Mouse (Mus musculus): ENCODE measurements around the gene Stard13.

Stard13 gene

DNA sequence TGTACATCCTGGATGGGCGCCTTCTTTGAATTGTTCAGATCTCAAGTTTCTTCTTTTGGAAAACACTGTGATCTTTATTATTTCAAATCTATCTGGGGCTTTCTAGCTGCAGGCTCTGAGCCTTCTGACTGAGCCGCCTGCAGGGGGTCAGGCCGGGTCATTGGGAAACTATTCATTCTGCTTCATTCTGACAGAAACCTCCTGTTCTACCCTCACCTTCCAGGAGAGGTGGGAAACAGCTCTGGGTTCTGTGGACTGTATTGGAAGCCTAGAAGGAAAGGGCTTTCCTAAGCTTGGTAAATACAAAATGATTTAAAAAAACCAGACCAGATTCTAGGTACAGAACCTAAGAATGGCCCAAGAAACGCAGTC lies 178.9 kb downstream of the Stard13 start:
- DNase-seq = no peak

DNA sequence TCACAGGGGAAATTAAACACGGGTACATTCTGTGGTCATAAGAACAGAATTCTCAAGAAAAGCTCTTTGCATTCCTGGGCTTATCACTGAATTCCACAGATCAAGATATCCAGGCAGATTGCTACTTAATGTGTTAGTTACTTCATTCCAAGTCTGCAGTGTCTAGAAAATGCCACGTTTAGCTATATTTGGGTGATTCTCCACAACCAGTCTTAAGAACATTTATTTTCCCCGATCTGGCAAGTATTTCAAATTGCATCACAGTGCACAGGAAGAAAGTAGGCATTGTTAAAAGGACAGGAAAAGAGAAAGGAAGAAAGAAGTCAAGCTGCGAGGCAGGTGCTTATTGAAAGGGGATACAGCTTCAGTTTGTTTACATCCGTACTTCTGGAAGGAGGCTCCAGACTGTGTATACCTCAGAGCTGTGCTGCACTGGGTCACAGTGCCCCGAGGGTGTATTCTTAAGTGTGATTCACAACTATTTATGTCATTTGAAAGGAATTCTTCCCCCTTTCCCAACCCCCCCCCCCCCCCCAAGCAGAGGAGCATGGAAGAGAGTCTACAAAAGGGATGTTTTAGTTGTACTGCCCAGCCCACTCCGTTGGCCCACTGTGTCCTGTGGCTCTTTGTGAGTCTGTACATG lies 179.4 kb downstream of the Stard13 start:
- no peak for DNase-seq

DNA sequence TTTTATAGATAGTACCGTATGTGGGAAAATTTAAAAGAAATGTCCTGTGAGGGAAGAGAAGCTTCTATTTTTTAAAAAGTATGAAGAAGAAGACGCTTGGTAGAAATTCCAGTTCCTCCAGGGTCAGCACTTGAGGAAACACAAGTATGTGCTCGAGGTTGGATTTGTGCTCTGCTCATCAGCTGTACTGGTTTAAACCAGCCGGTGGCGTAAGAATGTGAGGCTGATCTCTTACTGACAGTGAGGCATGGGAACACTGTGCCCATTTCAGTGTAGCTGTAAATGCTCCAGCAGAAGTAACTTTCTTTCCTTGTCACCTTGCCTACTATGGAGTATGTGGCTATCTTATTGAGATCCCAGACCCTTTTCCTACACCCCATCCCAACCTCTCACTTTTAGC lies 180.4 kb downstream of the Stard13 start:
- no peak for DNase-seq

DNA sequence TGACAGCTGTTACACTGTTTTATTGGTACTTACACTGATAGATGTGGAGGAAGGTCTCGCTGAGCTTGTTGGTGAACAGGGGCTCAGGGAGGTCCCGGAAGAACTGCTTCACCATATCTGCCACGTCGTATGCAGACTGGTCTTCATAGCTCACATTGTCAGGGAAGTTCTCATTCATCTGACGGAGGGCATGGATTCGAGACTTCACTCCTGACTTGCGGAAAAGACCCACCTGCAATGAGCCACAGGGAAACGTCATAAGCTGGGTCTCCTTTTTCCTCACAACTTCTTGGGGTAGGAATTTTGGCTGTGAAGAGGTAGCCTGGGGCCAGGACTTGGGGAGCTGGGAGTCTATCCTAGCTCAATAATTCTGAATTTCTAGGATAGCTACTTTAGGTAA lies 181.3 kb downstream of the Stard13 start:
- DNase-seq = no peak

DNA sequence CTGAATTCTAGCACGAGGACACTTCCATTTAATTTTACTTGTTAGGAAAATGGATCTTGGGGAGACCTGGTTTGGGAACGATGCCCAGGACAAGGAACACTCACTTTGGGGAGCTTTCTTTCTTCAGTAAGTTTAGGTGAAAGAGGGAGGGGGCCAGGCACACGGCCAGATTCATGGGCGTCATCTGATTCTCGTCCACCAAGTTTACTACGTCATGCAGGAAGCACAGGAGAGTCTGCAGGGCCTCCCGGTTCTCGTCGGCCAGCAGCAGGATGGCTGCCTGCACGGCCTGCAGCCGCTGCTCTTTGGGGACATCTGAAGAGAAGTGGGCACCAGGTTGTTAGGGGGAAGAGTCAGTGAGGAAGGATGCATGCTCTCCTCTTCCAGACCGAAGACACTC lies 186.1 kb downstream of the Stard13 start:
- no peak for DNase-seq

DNA sequence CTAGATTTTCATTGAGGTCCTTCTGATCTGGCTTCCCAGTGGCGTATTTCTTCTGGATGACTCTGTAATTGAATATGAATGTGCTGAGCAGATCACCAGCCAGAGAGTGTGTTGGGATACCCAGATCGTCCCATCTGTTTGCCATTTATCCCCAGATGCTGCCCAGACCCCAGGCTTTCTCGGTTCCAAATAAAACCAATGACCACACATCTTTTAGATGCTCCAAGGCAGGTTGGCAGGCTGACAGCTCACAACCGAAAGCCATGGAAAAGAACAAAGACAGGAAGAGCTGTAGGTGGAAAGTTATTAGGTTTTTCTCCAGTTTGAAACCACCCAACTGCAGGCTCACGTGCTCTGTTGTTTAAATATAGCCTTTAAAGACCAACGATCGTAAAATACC lies 186.7 kb downstream of the Stard13 start:
- no peak for DNase-seq

DNA sequence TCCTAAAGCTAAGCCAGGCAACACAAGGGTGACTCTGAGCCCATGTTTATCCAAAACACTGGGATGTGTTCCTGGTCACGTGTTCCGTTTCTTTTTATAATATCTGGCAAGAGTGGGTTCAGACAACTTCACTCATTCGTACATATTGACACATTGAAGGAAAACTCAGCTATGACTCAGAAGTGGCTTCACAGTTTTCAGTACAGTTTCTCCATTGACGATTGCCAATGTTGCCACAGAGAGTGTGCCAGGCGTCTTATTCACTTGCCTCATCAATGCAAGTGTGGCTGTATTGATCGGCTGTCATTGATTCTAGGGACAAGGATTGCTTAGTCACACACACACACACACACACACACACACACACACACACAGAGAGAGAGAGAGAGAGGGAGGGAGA lies 187.5 kb downstream of the Stard13 start:
- no peak for DNase-seq

DNA sequence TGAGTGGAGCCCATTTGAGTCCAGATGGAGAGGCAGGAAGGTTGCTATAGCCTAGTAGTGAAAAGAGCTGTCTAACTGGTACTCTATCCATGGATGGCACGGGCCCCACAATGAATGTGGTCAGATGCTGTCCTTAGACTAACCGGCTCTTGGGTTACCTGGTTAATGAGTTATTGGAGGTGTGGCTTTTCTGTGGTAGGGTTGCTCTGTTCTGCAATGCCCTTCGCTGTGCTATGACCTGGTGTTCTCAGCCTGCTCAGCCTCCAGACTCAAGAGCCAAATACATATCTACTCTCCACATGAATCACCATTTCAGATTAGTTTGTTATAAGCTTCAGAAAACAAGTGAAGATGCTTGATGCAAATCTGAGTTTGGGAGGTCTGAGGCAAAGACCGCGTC lies 190.7 kb downstream of the Stard13 start:
- DNase-seq = no peak

DNA sequence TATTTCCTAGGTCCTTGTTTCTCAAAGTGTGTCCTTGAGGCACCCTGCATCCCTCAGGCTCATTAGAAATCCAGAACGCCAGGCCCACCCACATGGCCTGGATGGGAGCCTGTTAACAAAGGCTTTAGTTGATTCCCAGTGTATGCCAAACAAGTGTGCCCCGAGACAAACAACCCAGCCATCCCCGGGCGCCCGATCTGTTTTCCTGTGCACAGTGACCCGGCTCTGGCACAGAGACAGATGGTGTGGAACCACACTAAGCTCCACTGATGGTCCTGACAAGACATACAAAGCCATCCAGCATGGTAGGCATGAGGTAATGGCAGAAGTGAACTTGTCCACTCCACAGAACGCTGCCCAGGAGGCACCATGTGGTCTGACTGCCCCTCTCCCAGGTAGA lies 195.8 kb downstream of the Stard13 start:
- no peak for DNase-seq

DNA sequence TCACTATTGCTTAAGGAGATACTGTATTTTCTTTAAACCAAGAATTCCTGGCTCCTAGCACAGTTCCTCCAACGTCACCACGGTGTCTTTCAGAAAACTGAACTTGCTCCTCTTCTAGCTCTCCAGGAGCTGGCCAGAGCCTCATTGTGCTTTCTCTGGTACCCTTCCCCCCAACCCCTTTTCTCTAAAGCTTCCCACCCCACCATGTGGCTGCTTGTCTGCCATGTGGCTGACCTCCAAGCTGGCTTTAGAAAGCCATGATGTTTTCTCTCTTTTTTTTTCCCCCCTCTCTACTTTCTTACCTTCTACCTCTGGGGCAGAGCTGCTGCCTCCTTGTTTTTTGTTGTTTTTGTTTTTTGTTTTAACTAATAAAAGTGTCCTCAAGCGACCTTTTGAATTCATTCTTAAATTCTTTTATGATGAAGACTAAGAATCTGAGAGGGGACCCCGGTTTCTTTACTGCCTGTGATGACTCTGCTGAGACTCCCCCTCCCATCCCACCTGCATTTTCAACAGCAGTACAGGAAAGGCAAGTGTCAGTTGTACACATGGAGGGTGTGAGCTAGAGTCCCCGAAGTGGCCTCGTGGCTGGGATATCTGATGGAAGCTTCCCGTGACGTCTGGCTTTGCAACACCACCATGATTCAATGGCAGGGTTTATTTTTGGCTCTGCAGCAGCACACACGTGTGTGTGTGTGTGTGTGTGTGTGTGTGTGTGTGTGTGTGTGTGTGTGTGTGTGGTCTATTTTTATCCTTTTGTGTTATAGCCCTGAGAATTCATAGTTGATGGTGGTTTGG lies 198.7 kb downstream of the Stard13 start:
- DNase-seq = no peak

DNA sequence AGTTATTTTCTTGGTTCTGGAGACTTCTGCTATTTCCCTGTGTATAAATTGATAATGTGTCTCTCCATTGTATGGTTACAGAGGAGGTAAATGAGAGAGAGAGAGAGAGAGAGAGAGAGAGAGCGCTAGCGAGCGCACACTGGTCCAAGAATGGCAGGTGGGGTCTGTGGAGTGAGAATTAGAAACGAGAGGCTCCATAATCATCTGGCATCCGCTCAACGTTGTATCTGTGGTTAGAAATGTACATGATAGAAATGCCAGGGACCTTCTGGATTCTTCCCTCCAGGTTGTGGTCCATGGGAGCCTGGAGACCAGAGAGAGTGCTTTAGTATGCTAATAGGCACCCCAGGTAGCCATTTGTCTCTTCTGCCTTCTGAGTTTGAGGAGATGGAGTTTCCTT lies 204.7 kb downstream of the Stard13 start:
- no peak for DNase-seq

DNA sequence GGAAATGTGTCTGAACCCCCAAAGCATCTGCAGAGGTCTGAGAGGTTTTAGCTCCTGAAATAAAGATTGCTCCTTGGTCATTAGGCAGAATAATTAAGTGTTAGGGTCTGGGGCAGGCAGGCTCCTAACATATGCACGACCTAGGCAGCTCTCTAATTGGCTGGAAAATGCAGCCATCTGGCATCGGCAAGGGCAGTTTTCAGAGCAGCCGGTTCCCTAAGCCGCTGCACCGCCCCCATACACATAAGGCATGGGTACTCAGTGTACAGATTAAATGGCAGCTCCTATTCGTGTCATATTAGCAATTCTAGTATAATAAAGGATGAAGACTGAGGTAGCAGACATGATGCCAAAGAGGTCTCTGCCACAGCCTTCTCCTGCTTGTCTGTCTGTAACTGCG lies 206.5 kb downstream of the Stard13 start:
- peak; percentile 45 for DNase-seq

DNA sequence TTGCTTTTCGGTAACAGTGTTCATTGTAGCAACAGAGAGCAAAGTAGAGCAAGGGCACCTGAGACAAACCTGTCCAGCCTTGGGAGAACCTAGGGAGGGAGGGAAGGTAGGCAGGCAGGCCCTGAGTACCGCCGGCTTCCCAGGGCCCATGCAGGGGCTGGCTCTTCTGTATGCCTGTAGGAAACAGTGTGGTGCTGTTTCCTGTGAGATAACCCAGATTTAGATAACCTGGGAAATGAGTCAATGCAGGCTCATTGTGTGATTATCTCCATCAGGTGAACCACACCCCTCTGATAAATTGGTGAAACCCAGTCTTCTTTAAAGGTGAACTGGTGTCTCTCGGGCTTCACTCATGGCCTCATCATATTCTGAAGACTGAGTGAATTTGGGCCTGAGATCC lies 207.6 kb downstream of the Stard13 start:
- DNase-seq = no peak

DNA sequence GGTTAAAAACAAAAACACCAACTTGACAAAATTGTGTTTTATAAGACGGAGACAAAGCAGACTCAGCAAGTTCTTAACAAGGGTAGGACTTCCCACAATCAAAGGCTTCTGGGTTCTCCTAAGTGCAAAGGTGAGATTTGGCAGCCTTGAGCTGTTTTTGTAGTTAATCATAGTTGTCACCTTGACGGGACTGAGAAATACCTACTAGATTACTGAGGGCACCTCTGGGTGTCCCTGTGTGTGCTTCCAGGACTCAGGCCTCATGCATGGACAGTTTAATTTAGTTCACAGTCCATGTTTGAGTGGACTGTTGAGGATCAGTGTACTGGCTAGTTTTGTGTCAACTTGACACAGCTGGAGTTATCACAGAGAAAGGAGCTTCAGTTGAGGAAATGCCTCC lies 209.2 kb downstream of the Stard13 start:
- no peak for DNase-seq

DNA sequence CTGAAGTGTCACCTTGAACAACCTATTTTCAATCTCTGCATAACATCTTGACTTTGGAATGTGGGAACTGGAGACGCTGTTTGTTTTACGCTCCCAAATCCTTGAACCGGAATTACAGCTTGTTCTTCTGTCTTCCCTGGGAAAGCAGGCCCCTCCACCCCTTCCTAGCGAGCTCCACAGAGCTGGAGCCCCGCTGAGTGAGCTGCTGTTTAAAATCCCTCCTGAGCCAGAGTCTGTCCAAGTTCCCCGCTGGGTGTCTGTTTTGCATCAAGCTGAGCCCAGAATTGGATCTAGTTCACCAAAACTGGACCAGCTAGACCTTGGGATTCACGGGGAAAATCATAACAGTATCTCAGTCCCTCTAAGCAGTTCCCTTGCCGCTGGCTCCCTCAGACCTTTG lies 210.2 kb downstream of the Stard13 start:
- peak; percentile 84 for DNase-seq

DNA sequence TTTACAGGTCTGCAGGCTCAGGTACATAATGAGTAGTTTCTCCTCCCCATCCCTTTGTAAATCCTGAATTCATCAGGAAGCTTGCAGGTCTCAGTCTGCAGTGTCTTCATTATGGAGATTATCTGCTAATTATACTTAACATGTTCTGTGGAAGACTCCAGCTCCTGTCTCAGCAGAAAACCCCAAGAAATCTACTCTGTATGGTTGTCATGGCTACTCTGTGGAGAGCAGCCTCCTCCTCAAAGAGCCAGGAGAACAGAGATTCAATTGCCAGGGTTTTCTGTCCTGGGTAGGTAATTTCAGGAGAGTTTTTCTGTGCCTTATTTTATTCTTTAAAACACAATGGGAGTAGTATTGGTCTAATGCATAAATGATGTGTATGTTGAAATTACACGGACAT lies 210.7 kb downstream of the Stard13 start:
- DNase-seq = no peak

DNA sequence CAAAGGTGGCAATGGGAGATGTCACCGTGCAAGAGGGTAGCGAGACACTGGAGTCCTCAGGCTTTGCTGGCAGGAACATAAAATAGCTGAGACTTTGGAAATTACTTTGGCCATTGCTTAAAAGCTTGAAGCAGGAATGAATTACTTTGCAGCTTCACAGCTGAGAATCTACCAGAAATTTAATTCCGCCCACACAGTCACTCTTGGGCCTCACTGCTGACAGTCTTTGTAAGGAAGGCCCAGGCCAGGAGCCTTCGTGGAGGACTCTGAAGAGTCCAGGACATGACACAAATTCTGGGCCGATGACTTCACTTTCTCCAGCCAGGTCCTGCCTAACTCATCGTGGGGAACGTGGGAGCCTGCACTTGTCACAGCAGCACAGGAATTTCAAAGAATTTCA lies 211.6 kb downstream of the Stard13 start:
- no peak for DNase-seq

DNA sequence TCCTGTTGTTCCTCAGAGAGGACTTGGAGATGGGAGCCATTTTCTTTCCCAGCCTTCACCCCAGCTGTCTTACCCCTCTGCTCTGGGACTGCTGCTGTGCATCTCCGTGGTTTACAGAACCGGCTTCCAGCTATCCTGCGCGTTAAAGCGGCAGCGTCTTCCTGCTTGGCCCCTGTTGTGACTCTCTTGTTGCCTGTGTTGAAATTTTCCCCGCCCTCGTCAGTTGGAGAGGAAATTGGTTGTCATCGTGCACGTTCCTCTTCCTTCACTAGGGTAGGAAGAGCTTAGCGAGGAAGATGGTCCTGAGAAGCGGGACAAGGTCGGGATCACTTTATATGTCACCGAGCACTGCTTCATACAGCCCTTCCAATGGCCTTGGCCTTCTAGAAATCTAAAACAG lies 212.8 kb downstream of the Stard13 start:
- DNase-seq = no peak

DNA sequence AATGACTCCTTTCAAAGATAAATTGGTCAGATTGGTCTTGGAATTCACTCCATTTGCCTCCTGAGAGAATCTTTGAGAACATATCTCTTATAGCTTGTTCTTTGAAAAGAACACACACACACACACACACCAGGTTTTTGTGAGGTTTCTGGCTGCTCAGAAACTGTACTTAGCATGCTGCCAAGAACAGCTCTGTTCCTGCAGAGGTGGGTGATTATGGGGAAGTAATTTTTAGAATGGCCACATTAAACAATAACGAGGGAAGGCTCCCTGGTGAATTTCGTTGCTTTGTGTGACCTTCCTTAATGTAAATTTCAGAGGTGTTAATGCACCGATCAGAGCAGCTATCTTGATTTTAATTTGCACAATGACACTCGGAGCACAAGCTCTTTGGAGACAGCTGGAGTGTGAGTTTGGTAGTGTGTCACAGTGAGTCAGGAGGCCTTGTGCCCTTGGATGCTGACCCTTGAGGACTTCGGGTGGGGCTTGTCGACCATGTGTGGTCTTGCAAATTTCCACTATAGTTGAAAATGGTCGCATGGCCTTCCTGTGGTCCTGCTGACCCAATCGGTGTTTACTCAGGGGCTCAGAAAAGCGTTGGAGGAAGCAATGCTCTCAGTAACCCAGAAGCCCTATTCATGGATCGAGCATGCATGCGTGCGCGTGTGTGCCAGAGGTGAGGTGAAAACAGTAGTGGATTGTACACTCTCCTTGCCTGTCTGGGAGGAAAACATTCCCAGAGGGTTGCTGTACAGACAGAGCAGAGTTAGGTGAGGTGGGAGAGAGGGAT lies 213.4 kb downstream of the Stard13 start:
- no peak for DNase-seq

DNA sequence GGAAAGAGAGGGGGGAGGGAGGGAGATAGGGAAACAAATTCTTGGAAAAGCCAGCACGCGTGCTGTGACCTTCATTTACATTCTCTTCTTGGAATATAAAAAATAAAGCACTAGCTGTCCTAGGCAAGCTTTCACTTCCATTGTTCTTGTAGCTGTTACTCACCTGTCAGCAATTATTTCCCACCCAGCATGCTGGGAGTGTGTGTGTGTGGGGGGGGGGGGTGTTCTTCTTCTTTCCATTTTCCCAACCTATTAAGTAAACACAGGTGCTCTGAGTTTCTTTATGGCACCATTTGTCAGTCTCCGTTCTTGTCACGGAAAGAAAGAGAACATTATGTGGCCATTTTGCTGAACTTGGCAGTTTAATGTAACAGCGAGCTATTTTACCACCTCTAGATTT lies 214.7 kb downstream of the Stard13 start:
- no peak for DNase-seq

DNA sequence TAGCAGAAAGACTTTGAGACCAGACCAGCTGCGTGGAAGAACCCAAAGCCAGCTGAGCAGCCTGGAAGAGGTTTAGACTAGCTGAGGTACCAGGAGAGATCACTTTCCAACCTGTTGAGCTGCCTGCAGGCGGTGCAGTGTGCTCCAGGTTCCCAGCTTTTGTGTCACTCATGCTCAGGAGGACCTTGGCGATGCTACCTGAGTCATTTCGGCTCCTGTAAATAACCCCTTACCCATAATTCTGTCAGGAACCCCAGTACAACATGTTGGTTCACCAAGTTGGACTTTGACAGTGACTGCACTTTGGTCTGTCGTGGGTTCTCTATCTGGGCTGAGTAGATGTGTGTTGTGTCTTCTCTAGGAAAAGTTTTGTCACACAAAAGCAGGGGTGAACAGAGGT lies 215.2 kb downstream of the Stard13 start:
- no peak for DNase-seq

DNA sequence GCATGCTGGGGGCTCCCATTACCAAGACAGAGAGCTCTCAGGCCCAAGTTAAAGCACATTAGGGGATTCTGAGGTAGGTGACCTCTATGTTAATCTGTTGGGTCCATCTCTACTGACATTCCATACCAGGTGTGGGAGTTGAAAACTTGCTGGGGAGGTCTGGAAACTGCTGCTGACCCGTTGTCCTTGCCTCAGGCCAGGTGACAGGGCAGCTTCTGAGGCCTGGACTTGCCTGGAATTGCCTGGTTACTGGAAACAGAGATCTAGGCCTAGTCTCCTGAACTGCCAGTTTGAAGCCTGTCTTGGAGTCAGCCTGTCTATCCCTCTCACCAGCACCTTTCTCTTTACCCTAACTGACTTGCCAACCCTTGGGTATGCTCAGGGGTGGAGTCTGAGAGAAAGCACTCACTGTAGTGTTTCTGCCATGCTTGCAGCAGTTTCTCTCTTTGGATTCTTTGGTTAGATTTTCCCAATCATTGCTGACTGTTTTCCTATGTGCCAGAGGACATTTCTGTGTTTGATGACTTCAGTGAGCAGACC lies 229.3 kb downstream of the Stard13 start:
- DNase-seq = no peak

DNA sequence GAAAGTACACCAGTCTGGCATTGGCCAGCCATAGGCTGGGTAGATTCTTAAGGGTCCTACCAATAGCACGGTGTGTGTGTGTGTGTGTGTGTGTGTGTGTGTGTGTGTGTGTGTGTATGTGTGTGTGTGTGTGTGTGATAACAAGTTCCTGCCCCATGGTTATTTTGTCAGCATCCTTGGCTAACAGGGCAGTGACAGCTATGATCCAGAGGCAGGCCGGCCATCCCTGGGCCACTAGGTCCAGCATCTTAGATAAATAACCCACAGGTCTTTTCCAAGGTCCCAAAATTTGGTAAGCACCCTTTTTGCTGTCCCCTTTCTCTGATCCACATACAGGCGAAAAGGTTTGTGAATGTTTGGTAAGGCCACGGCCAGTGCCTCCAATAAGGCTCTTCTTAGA lies 231.6 kb downstream of the Stard13 start:
- DNase-seq = no peak

DNA sequence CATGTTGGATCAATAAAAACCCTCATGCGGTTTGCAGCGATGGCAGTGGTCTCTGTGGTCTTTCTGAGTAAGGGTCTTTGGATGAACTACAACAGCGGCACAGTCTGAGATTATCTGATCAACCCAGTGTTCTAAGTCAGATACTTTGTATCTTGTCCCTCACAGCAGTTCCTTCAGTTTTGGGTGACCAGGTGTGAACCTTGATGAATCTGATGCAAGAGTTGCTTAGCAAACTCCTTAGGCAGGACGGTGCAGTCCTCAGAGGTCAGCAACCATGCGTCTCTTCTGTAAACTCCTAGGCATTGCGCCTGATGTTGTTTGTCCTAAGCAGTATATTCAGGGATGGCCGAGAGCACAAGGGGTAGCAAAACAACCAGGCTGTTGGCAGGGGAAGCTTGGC lies 232.5 kb downstream of the Stard13 start:
- DNase-seq = no peak
